Comparison of ENCODE assay signal across 1 mouse cellular context in genomic region chr3:36495436-36495835, GRCm38 (mm10).
TF ChIP-seq lines count a peak whose summit lies in the region.

No protein-coding gene starts in this region.

TF ChIP-seq in C2C12, 6 proteins besides CTCF, POLR2A, EP300 and RAD21 (continued from another document):
- TF ChIP-seq FOSL1 (IDR thresholded peaks at IDR 0.05; ENCODE audit: insufficient read depth, low read length, poor library complexity, severe bottlenecking) (no peak), CEBPB (IDR thresholded peaks at IDR 0.05; ENCODE audit: low read depth) (no peak)
